ENCODE assay signal across 21 mouse cellular contexts in genomic region chr15:78715856-78716255, GRCm38 (mm10). TPM values are rescaled to one million over a fixed set of nuclear protein-coding genes. Genes with fewer than 3 reads are reported as not detected.
DNase-seq lines count a peak whose midpoint lies in the region; ATAC-seq and TF ChIP-seq lines count a peak whose summit lies in the region.
"Had no signal": no experiment of that assay in that cellular context is flagged by ENCODE, and none has a peak within 500 bp of the region (broad histone marks: within the 10 kb centered on the region; RNA-seq: fewer than 3 reads in every experiment).

No protein-coding gene starts in this region.

- 0 out of 2 replicates have a peak, but pooled peaks have one; percentile 20 for TF ChIP-seq CTCF in cortical plate, adult 2 months (IDR thresholded peaks at IDR 0.05; ENCODE audit: extremely low read depth, insufficient read depth, low read length)
- TF ChIP-seq CTCF in hindbrain, postnatal 0 days (IDR thresholded peaks at IDR 0.05; ENCODE audit: low read depth): no peak
- TF ChIP-seq CTCF in thymus, adult 2 months (IDR thresholded peaks at IDR 0.05; ENCODE audit: borderline replicate concordance, control insufficient read depth, extremely low read depth, insufficient read depth, low read length, poor library complexity): no peak

- peak overlapping the region; percentile 92 for H3K4me2 ChIP-seq in hindbrain, embryonic 15.5 days
- H3K4me2 ChIP-seq in hindbrain, embryonic 12.5 days (replicated peaks): no peak overlapping the region
- H3K4me2 ChIP-seq in hindbrain, postnatal 0 days (ENCODE audit: low read depth, low read length): peak overlapping the region; percentile 68
- H3K4me2 ChIP-seq: limb, embryonic 12.5 days; liver, embryonic 13.5 days had no signal

- H3K4me3 ChIP-seq in hindbrain, embryonic 15.5 days: 0 out of 2 replicates have a peak overlapping the region, but pooled peaks have one; percentile 80
- no peak overlapping the region for H3K4me3 ChIP-seq in hindbrain, embryonic 12.5 days
- H3K4me3 ChIP-seq in cortical plate, adult 2 months (ENCODE audit: insufficient read depth, low read length): peak overlapping the region; percentile 84; the same call in 1 of the 2 replicates
- H3K4me3 ChIP-seq in hindbrain, postnatal 0 days (ENCODE audit: low read length): peak overlapping the region; percentile 57; the same call in 1 of the 2 replicates
- H3K4me3 ChIP-seq in thymus, adult 2 months (ENCODE audit: control insufficient read depth, insufficient read depth, low read length): no peak overlapping the region
- H3K4me3 ChIP-seq: gastrocnemius, adult 2 months; heart, embryonic 10.5 days; limb, embryonic 12.5 days; liver, embryonic 13.5 days had no signal

- no peak overlapping the region for H3K27ac ChIP-seq in hindbrain, embryonic 15.5 days (replicated peaks)
- no peak overlapping the region for H3K27ac ChIP-seq in hindbrain, embryonic 12.5 days
- H3K27ac ChIP-seq in cortical plate, adult 2 months (ENCODE audit: insufficient read depth, low read length): no peak overlapping the region
- no peak overlapping the region for H3K27ac ChIP-seq in hindbrain, postnatal 0 days
- no peak overlapping the region for H3K27ac ChIP-seq in thymus, adult 2 months (ENCODE audit: control insufficient read depth, insufficient read depth, low read length)
- H3K27ac ChIP-seq: gastrocnemius, adult 2 months; heart, embryonic 10.5 days; limb, embryonic 12.5 days; liver, embryonic 13.5 days had no signal

- no peak for TF ChIP-seq POLR2A in cortical plate, adult 2 months (IDR thresholded peaks at IDR 0.05; ENCODE audit: extremely low read depth, insufficient read depth, low read length)
- no peak for TF ChIP-seq POLR2A in thymus, adult 2 months (IDR thresholded peaks at IDR 0.05; ENCODE audit: control insufficient read depth, extremely low read depth, insufficient read depth, low read length, poor library complexity)

- WGBS in hindbrain, embryonic 15.5 days: 56% methylated on average over 5 of the region's 5 CpGs
- WGBS in hindbrain, embryonic 12.5 days: 55% methylated on average over 5 of the region's 5 CpGs
- WGBS in hindbrain, postnatal 0 days: 43% methylated on average over 5 of the region's 5 CpGs
- WGBS in thymus, adult 2 months: 8% methylated on average over 5 of the region's 5 CpGs

- 0 out of 2 replicates have a peak, but pooled peaks cover 7% of the 10 kb centered on the region for H3K27me3 ChIP-seq in hindbrain, embryonic 15.5 days
- H3K27me3 ChIP-seq in hindbrain, embryonic 12.5 days: peaks cover 99% of the 10 kb centered on the region
- no peaks in the 10 kb centered on the region for H3K27me3 ChIP-seq in hindbrain, postnatal 0 days (ENCODE audit: insufficient read depth, low read length)
- peaks cover 14% of the 10 kb centered on the region; the same call in 1 of the 2 replicates for H3K27me3 ChIP-seq in thymus, adult 2 months (ENCODE audit: control insufficient read depth, insufficient read depth, low read length)

- no peak overlapping the region for H3K9ac ChIP-seq in hindbrain, embryonic 15.5 days
- H3K9ac ChIP-seq in hindbrain, embryonic 12.5 days: no peak overlapping the region
- H3K9ac ChIP-seq in hindbrain, postnatal 0 days (replicated peaks; ENCODE audit: low read length): no peak overlapping the region
- H3K9ac ChIP-seq: limb, embryonic 12.5 days; liver, embryonic 13.5 days had no signal

- DNase-seq in hindbrain, postnatal 0 days (ENCODE audit: low spot score): no peak
- peak; percentile 69 for DNase-seq in thymus, adult 2 months
- no peak for DNase-seq in ovary, adult 18-20 months (ENCODE audit: low spot score)
- DNase-seq in frontal cortex, postnatal 10 days (ENCODE audit: low spot score in 2 of 2): no peak
- no peak for DNase-seq in kidney, postnatal 10 days
- DNase-seq: cerebellum, adult 2 months; cerebellum, postnatal 36 days; gastrocnemius, adult 2 months; kidney, adult 8-10 months; kidney, postnatal 36 days; liver, embryonic 13.5 days; right cerebral cortex, postnatal 14 days had no signal

- no peaks in the 10 kb centered on the region for H3K36me3 ChIP-seq in hindbrain, embryonic 15.5 days
- no peaks in the 10 kb centered on the region for H3K36me3 ChIP-seq in hindbrain, embryonic 12.5 days
- no peaks in the 10 kb centered on the region for H3K36me3 ChIP-seq in hindbrain, postnatal 0 days (ENCODE audit: insufficient read depth, low read length)
- no peaks in the 10 kb centered on the region for H3K36me3 ChIP-seq in thymus, adult 2 months (ENCODE audit: control insufficient read depth, insufficient read depth, low read length)
- H3K36me3 ChIP-seq: heart, embryonic 10.5 days; limb, embryonic 12.5 days; liver, embryonic 13.5 days had no signal

- ATAC-seq in hindbrain, embryonic 15.5 days (ENCODE audit: low FRiP score, low read depth): no peak
- no peak for ATAC-seq in hindbrain, embryonic 12.5 days (ENCODE audit: low FRiP score)
- no peak for ATAC-seq in hindbrain, postnatal 0 days
- ATAC-seq: inflammation-experienced regulatory T-cells, adult 6 months had no signal

- peaks cover 87% of the 10 kb centered on the region for H3K4me1 ChIP-seq in hindbrain, embryonic 15.5 days (replicated peaks)
- H3K4me1 ChIP-seq in hindbrain, embryonic 12.5 days: peaks cover 69% of the 10 kb centered on the region
- peaks cover 13% of the 10 kb centered on the region for H3K4me1 ChIP-seq in cortical plate, adult 2 months (ENCODE audit: control insufficient read depth, insufficient read depth, low read length)
- H3K4me1 ChIP-seq in hindbrain, postnatal 0 days (ENCODE audit: insufficient read depth, low read length): peaks cover 38% of the 10 kb centered on the region
- peaks cover 67% of the 10 kb centered on the region for H3K4me1 ChIP-seq in thymus, adult 2 months (replicated peaks; ENCODE audit: control insufficient read depth, insufficient read depth, low read length)
- H3K4me1 ChIP-seq: liver, embryonic 13.5 days had no signal

- no peaks in the 10 kb centered on the region for H3K9me3 ChIP-seq in hindbrain, embryonic 15.5 days
- H3K9me3 ChIP-seq in hindbrain, embryonic 12.5 days (replicated peaks): no peaks in the 10 kb centered on the region
- H3K9me3 ChIP-seq in hindbrain, postnatal 0 days (ENCODE audit: low read length): no peaks in the 10 kb centered on the region
- H3K9me3 ChIP-seq: heart, embryonic 10.5 days; limb, embryonic 12.5 days; liver, embryonic 13.5 days had no signal

RNA-seq across cellular contexts. Expression of gene Elfn2, which starts 2.7 kb away (rescaled TPM):
- 10.6 and 11.7 TPM in 2 replicates for polyA plus RNA-seq in hindbrain, embryonic 15.5 days (2015; fragmentation: Nextera tagmentation; extraction: Ambion mirVana)
- 2.4 and 2.5 TPM in 2 replicates for polyA plus RNA-seq in hindbrain, embryonic 12.5 days (2016; fragmentation: Nextera tagmentation; extraction: Ambion mirVana)
- 59.2 and 65.2 TPM in 2 replicates for polyA plus RNA-seq in cortical plate, adult 2 months (2012; rRNA removed)
- total RNA-seq in hindbrain, postnatal 0 days (2014; rRNA removed): 40.9 and 43.1 TPM in 2 replicates
- 8.4 and 9.1 TPM in 2 replicates for polyA plus RNA-seq in hindbrain, postnatal 0 days (2015; fragmentation: Nextera tagmentation; extraction: Ambion mirVana)
- 4.7 and 8.4 TPM in 2 replicates for polyA plus RNA-seq in thymus, adult 2 months (2012; rRNA removed)
- polyA plus RNA-seq: C2C12; embryonic facial prominence, embryonic 11.5 days; heart, embryonic 10.5 days; stomach, embryonic 14.5 days had no signal

RNA-seq across cellular contexts. Expression of gene Mfng, which starts 57.4 kb away (rescaled TPM):
- polyA plus RNA-seq in hindbrain, embryonic 15.5 days (2015; fragmentation: Nextera tagmentation; extraction: Ambion mirVana): 21.5 and 42.1 TPM in 2 replicates
- polyA plus RNA-seq in hindbrain, embryonic 12.5 days (2016; fragmentation: Nextera tagmentation; extraction: Ambion mirVana): 51.7 and 58.0 TPM in 2 replicates
- polyA plus RNA-seq in cortical plate, adult 2 months (2012; rRNA removed): 5.8 and 6.3 TPM in 2 replicates
- 12.7 and 15.2 TPM in 2 replicates for total RNA-seq in hindbrain, postnatal 0 days (2014; rRNA removed)
- 16.6 and 17.9 TPM in 2 replicates for polyA plus RNA-seq in hindbrain, postnatal 0 days (2015; fragmentation: Nextera tagmentation; extraction: Ambion mirVana)
- polyA plus RNA-seq in thymus, adult 2 months (2012; rRNA removed): 97.5 and 110 TPM in 2 replicates
- polyA plus RNA-seq: C2C12 had no signal

Comparison
In these comparisons a context has a peak if more than half of its experiments do, and no peak if none do; other contexts are left out.
1. H3K4me3 ChIP-seq: peak in hindbrain, embryonic 15.5 days (single experiment), cortical plate, adult 2 months (single experiment) and hindbrain, postnatal 0 days (single experiment); none in hindbrain, embryonic 12.5 days (single experiment) and thymus, adult 2 months (single experiment).